Mouse (Mus musculus): ENCODE measurements around the gene Tm9sf4.

DNA sequence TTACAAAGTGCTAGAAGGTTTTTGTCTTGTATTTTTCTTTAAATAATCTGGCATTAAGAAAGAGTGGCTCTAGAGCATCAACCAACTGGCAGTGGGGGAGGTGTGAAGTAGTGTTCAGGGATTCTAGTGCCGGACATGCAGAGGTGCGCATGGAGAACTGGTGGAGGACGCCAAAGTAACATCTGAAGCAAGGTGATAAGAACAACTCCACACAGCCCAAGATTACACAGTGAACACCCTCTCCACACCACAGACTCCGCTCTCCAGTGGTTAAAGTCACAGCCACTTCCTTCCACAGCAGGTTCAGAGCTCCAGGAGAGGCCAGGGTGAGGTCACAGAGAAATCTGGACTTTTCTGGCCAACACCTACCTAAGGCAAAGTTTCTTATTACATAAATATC, 66.9 kb downstream of the Tm9sf4 start:
- no peak for TF ChIP-seq POLR2A (IDR thresholded peaks at IDR 0.05; ENCODE audit: control insufficient read depth, extremely low read depth, insufficient read depth, low read length, poor library complexity)
- no peak for TF ChIP-seq CTCF (IDR thresholded peaks at IDR 0.05; ENCODE audit: borderline replicate concordance, control insufficient read depth, extremely low read depth, insufficient read depth, low read length, poor library complexity)

All from thymus, adult 2 months (tissue).